Mouse (Mus musculus) lung, adult 2 months (tissue): ENCODE data around the gene Mzt1.

Experiments used
- CTCF ChIP-seq: fragments of 200-500 bp; IDR thresholded peaks from 2 replicates; pipeline ENCODE4 v1.5.1; 2011; ENCODE audit warnings: mild to moderate bottlenecking, low read length, control low read depth; ENCODE audit not compliant: insufficient read depth
- POLR2A ChIP-seq: fragments of 200-500 bp; IDR thresholded peaks from 2 replicates; pipeline ENCODE4 v1.6.1; 2011; ENCODE audit warnings: low read depth, mild to moderate bottlenecking, control low read depth, low read length, borderline replicate concordance; ENCODE audit errors: extremely low read depth

DNA sequence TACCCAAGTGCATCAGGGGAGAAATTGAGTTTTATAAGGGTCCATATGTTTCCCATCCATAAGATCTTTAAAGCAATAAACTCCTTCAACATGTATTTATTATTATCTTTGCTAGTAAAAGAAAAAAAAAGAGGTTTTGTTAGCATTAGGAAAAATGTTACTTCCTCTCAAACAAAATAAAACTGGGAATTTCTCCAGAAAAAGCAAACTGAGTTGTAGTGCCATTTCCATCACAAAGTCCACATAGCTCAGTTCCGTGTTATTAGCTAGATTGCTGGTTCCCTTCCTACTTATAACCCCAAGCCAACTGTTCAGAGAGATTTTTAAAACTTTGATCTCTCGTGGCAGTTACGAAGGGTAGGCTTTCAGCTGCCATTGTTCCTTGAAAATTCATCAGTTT is 55.3 kb downstream of the Mzt1 start:
- TF ChIP-seq CTCF: no peak
- no peak for TF ChIP-seq POLR2A
